Comparison of ENCODE assay signal across 14 mouse cellular contexts in genomic region chr6:52368734-52369412, GRCm38 (mm10). TPM values are rescaled to one million over a fixed set of nuclear protein-coding genes. Genes with fewer than 3 reads are reported as not detected.
DNase-seq lines count a peak whose midpoint lies in the region; ATAC-seq and TF ChIP-seq lines count a peak whose summit lies in the region.
"Had no signal": no experiment of that assay in that cellular context is flagged by ENCODE, and none has a peak within 500 bp of the region (broad histone marks: within the 10 kb centered on the region; RNA-seq: fewer than 3 reads in every experiment).

No protein-coding gene starts in this region.

- DNase-seq in hindbrain, embryonic 10.5 days (ENCODE audit: low spot score): no peak
- no peak for DNase-seq in hindbrain, postnatal 0 days (ENCODE audit: low spot score)
- peak; percentile 51 for DNase-seq in 416B (ENCODE audit: low read depth)
- peak; percentile 78 for DNase-seq in Muller cell, postnatal 12 days (ENCODE audit: inconsistent ontology term)
- no peak for DNase-seq in thymus, postnatal 25 days
- DNase-seq: cerebellum, adult 9-11 months; kidney, postnatal 25 days; liver, embryonic 13.5 days; right cerebral cortex, adult 18-20 months; thymus, postnatal 4 days had no signal

- no peak for ATAC-seq in hindbrain, postnatal 0 days
- no peak for ATAC-seq in heart, embryonic 16.5 days (replicated peaks; ENCODE audit: extremely low read depth, insufficient read depth, low FRiP score)
- ATAC-seq in frontal cortex, adult (ENCODE audit: low TSS enrichment): no peak

- H3K4me2 ChIP-seq in hindbrain, postnatal 0 days (ENCODE audit: low read depth, low read length): no peak overlapping the region
- H3K4me2 ChIP-seq in heart, embryonic 16.5 days (ENCODE audit: low read depth, low read length): peak overlapping the region; percentile 37
- H3K4me2 ChIP-seq: hindbrain, embryonic 15.5 days; liver, embryonic 13.5 days had no signal

- H3K9ac ChIP-seq in hindbrain, postnatal 0 days (replicated peaks; ENCODE audit: low read length): no peak overlapping the region
- H3K9ac ChIP-seq in heart, embryonic 16.5 days (ENCODE audit: low read length): no peak overlapping the region
- H3K9ac ChIP-seq: hindbrain, embryonic 15.5 days; liver, embryonic 13.5 days had no signal

- H3K9me3 ChIP-seq in hindbrain, embryonic 10.5 days: no peaks in the 10 kb centered on the region
- no peaks in the 10 kb centered on the region for H3K9me3 ChIP-seq in hindbrain, postnatal 0 days (ENCODE audit: low read length)
- H3K9me3 ChIP-seq in heart, embryonic 16.5 days (replicated peaks; ENCODE audit: control insufficient read depth, low read length): no peaks in the 10 kb centered on the region
- H3K9me3 ChIP-seq: hindbrain, embryonic 15.5 days; liver, embryonic 13.5 days had no signal

- no peak overlapping the region for H3K4me3 ChIP-seq in hindbrain, embryonic 10.5 days
- no peak overlapping the region for H3K4me3 ChIP-seq in hindbrain, postnatal 0 days (ENCODE audit: low read length)
- no peak overlapping the region for H3K4me3 ChIP-seq in heart, embryonic 16.5 days (ENCODE audit: low read length)
- H3K4me3 ChIP-seq: hindbrain, embryonic 15.5 days; liver, embryonic 13.5 days had no signal

- WGBS in hindbrain, embryonic 10.5 days: 59% methylated on average over 12 of the region's 12 CpGs
- WGBS in hindbrain, postnatal 0 days: 35% methylated on average over 12 of the region's 12 CpGs
- 26% methylated on average over 12 of the region's 12 CpGs for WGBS in heart, embryonic 16.5 days

- H3K36me3 ChIP-seq in hindbrain, embryonic 10.5 days: no peaks in the 10 kb centered on the region
- no peaks in the 10 kb centered on the region for H3K36me3 ChIP-seq in hindbrain, postnatal 0 days (ENCODE audit: insufficient read depth, low read length)
- no peaks in the 10 kb centered on the region for H3K36me3 ChIP-seq in heart, embryonic 16.5 days (ENCODE audit: control insufficient read depth, insufficient read depth)
- H3K36me3 ChIP-seq: hindbrain, embryonic 15.5 days; liver, embryonic 13.5 days had no signal

- H3K27ac ChIP-seq in hindbrain, embryonic 10.5 days: peak overlapping the region; percentile 53
- H3K27ac ChIP-seq in hindbrain, postnatal 0 days: no peak overlapping the region; the same call in 1 of the 2 replicates
- no peak overlapping the region for H3K27ac ChIP-seq in heart, embryonic 16.5 days (ENCODE audit: low read length)
- H3K27ac ChIP-seq: hindbrain, embryonic 15.5 days; liver, embryonic 13.5 days had no signal

- peaks cover 31% of the 10 kb centered on the region for H3K4me1 ChIP-seq in hindbrain, embryonic 10.5 days (replicated peaks)
- H3K4me1 ChIP-seq in hindbrain, postnatal 0 days (ENCODE audit: insufficient read depth, low read length): peaks cover 8% of the 10 kb centered on the region; the same call in 1 of the 2 replicates
- peaks cover 5% of the 10 kb centered on the region; the same call in 1 of the 2 replicates for H3K4me1 ChIP-seq in heart, embryonic 16.5 days (ENCODE audit: control insufficient read depth, insufficient read depth, low read length)
- H3K4me1 ChIP-seq: liver, embryonic 13.5 days had no signal

- TF ChIP-seq CTCF in hindbrain, postnatal 0 days (IDR thresholded peaks at IDR 0.05; ENCODE audit: low read depth): no peak

- H3K27me3 ChIP-seq in hindbrain, embryonic 10.5 days (ENCODE audit: insufficient read depth, poor library complexity, severe bottlenecking): 0 out of 2 replicates have a peak, but pooled peaks cover 13% of the 10 kb centered on the region
- H3K27me3 ChIP-seq in hindbrain, postnatal 0 days (ENCODE audit: insufficient read depth, low read length): no peaks in the 10 kb centered on the region
- H3K27me3 ChIP-seq in heart, embryonic 16.5 days (ENCODE audit: control insufficient read depth, insufficient read depth, low read length): no peaks in the 10 kb centered on the region
- H3K27me3 ChIP-seq: hindbrain, embryonic 15.5 days had no signal

RNA-seq across cellular contexts. Expression of gene Evx1, which starts 55.6 kb away (rescaled TPM):
- 2.3 and 4.3 TPM in 2 replicates for polyA plus RNA-seq in hindbrain, embryonic 10.5 days (2016; fragmentation: Nextera tagmentation; extraction: Ambion mirVana)
- 2.0 and 6.2 TPM in 2 replicates for total RNA-seq in hindbrain, postnatal 0 days (2014; rRNA removed)
- polyA plus RNA-seq in hindbrain, postnatal 0 days (2015; fragmentation: Nextera tagmentation; extraction: Ambion mirVana): 1.3 and 2.1 TPM in 2 replicates
- polyA plus RNA-seq in heart, embryonic 16.5 days (2015; fragmentation: Nextera tagmentation; extraction: Ambion mirVana): 0.06 TPM in 1 of 2 replicates, not detected in the other
- total RNA-seq: left cerebral cortex, postnatal 10 days had no signal
- polyA plus RNA-seq: liver, embryonic 13.5 days had no signal

Comparison
In these comparisons a context has a peak if more than half of its experiments do, and no peak if none do; other contexts are left out.
1. DNase-seq: peak in 416B (single experiment) and Muller cell, postnatal 12 days (single experiment); none in hindbrain, embryonic 10.5 days (single experiment), hindbrain, postnatal 0 days (single experiment) and thymus, postnatal 25 days (single experiment).